Mouse (Mus musculus) spleen, postnatal 10 days (tissue): ENCODE results near the gene Tex29.
"Not testable (repeated sequence)": the region's sequence is repeated elsewhere in the genome, so short reads cannot be mapped to it uniquely, and the experiment has no call there.

Experiments
- DNase-seq, 2 experiments: peaks; one replicate each; pipeline ENCODE4 v3.0.0; 2021 to 2022; ENCODE audit warnings: low spot score in 2 of 2

Gene Tex29

DNA sequence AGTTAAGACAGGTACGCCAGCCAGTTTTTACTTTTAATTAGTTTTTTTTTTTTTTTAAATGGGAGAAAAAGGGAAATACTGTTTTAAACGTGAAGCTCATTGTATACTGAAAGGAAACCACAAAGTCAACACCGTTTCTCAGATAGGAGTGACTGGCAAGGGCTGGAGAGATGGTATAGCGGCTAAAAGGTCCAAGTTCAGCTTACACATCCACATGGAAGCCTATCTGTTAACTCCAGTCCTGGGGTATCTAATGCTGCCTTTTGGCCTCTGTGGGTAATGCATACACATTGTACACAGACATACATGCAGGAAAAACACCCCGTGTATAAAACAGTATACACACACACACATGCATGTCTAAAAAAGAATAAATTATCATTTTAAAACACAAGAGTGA, 8.3 kb upstream of the Tex29 start:
- DNase-seq: no peak

DNA sequence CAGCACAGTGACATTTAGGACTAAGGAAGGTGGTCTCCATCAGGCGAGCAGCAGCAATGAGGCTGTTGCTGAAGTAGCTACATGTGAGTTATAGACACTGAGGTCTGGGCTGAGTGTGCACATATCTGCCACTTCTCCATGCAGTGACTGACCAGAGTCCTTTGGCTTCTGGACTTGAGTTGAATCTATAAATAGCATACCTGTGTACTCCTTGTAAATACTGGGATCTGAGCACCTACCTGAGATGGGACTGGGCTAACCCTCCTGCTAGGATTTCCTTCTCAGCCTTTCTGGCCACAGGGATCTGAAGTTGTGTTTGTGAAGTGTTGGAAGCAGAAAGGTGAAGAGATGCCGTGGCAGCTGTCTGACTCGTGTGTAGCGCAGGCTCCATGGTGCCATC, 7.1 kb upstream of the Tex29 start:
- DNase-seq: no peak

DNA sequence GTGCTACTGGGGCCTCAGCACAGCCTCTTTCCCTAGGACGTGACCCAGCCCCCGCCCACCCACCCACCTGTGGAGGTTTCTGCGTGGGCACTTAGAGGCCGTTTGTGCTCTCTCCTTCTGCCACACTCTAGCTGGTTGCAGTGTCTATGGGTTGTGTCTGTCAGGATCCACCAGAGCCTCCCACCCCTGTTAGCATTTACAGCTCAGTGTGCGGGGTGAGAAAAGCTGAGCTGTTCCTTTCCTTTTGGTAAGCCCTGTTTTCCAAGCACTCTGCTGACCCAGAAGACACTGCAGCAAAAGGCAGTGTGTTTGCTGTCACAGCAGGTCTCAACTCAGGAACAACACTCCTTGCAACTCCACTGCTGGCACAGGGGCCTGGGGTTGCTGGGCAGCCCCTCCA, 6.1 kb upstream of the Tex29 start:
- no peak for DNase-seq

- no peak for DNase-seq
Measured at GRCm38 (mm10) chr8:11834691-11835090, 5.6 kb upstream of the Tex29 start.

DNA sequence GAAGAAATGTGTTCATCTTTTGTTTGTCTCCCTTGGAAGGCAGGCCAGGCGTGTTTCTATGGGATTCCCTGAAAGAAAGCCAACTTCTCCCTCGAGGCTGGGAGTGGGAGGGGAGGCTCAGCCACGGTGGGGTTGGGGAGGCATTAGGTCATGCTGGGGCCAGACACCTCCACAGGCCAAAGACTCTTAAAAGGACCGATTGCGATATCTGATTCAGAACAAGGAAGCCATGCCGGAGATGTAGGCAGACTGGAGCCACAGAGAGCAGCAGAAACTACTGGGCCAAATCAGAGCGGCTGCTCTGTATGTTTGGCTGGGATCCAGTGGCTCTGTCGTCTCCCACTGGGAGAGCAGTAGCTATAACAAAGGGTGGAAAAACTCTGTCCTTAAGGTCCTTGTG, 1.3 kb downstream of the Tex29 start:
- DNase-seq: no peak

GRCm38 (mm10) chr8:11842757-11843156, 2.5 kb downstream of the Tex29 start:
- DNase-seq: no peak

DNA sequence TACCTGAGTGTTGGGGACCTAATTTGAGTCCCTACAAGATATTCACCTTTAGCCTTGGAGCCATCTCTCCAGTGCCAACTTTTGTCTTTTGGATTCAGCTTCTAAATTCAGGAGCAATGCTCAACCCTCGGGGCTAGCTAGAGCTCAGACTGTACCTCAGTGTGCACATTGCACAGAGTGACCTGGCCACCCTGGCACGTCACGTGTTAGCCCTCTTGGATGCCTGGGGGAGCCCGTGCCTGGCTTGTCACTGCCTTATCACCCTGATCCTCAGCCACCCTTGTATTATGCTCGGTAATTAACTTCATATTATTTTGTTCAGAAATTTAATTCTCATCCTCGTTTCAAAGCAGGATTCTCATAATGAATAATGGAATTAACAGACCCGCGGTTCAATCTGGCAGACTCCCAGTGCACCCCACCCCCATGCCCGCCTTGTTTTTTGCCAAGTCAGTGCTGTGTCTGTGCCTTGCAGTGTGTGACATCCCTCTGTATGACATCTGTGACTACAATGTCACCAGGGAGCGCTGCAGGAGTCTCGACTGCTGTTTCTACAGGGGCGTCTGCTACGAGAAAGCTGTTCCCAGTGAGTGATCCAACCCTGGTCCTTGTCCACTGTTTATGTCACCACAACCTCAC, 3.5 kb downstream of the Tex29 start:
- DNase-seq: no peak

DNA sequence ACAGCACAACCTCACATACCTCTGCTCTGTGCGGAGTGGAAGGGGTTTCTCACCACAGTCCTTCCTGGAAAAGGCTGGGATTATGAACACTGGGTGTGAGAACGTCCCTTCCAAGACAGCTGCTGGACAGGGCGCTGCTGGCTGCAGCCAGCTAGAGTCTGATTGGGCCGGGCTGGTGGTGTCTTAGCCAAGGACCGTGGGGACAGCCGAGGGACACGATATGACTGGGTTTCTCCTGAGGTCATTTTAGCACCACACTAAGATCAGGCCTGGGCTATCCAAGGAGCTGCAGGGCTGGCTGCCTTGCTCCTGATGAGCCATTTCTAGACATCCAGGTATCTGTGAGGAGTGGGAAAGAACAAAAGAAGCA, 4.0 kb downstream of the Tex29 start:
- DNase-seq: no peak

GRCm38 (mm10) chr8:11846807-11847206, 6.5 kb downstream of the Tex29 start:
- DNase-seq: no peak

DNA sequence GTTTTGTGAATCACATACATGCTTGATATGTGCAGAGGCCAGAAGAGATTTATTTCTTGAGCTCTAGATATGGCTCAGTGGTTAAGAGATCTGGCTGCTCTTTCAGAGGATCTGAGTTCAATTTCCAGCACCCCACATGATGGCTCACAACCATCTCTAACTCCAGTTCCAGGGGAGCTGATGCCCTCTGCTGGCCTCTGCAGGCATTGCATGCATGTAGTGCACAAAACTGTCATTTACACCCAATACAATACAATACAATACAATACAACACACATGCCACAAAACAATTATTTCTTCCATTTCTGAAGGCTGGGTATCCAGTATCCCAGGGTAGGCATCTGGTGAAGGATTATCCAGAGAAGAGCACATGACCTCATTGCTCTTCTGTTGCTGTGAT, 27.6 kb downstream of the Tex29 start:
- no peak for DNase-seq

DNA sequence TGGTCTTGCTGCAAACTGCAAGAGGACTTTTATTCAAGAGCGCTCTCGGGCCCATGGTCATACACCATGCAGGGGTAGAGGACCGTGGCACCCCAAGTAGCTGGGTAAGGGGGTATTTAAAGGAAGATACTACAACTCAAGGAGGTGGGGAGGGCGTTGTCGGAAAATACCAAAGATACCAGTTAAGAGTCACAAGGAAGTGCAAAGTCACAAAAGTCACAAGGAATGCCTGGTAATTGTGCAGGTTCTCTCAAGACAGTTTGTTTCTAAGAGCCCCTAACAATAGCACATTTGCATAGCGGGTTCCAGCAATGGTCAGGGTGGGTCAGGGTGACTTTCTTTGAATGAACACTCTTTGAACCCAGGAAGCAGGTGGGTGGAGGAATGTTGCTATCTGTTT, 34.0 kb downstream of the Tex29 start:
- not testable (repeated sequence) for DNase-seq

DNA sequence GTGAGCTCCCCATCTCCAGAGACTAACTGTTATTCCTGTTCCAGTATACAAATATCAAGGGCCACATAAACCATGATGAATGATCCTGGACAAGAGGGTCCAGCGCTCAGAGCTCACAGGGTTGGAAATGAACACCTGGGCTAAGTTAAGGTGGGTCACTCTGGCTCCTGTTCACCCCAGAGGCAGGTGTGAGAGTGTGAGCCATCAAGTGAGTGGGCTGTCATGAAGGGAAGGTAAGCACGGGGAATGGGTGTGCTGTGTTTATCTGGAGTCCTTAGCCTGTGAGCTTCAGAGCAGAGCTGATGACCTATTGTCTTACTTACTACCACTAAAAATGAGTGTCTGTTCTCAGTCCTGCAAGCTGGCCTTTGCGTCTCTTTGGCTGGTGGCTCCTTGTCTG, 44.4 kb downstream of the Tex29 start:
- no peak for DNase-seq

- DNase-seq: no peak
Measured at GRCm38 (mm10) chr8:11885881-11886699, 45.8 kb downstream of the Tex29 start.

DNA sequence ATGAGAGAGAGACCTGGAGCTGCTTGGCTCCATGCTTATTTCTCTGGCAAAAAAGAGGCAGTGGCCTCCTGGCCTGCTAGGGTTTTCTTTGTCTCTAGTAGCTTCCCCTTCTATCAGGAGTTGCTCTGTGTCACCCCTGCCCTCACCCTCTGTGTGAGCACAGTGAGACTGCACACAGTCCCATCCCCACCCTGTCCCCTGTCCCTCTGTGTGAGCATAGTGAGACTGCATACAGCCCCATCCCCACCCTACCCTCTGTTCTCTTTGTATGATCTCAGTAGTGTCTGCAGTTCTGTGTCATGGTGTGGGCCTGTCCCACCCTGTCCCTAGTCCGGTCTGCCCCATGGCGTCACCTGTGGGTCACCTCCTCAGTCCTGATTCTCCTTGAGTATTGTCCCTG, 46.5 kb downstream of the Tex29 start:
- DNase-seq: no peak

GRCm38 (mm10) chr8:11889156-11890018, 49.1 kb downstream of the Tex29 start:
- DNase-seq: no peak

DNA sequence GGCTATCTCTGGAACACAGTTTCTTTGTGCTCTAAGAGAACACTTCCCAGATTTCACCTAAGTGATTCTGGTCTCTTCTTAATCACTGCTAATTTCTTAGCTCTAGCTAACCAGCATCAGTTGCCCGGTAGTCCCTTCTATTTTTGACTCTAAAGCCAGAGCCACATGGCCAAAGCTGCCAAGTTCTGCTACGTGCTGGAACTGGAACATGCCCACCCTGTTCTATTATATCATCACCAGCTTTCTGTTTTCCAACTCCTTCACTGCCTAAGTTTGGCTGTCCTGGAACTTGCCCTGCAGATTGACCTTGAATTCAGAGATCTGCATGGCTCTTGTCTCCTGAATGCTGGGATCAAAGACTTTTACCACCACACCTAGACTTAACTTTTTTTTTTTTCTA, 52.5 kb downstream of the Tex29 start:
- no peak for DNase-seq

DNA sequence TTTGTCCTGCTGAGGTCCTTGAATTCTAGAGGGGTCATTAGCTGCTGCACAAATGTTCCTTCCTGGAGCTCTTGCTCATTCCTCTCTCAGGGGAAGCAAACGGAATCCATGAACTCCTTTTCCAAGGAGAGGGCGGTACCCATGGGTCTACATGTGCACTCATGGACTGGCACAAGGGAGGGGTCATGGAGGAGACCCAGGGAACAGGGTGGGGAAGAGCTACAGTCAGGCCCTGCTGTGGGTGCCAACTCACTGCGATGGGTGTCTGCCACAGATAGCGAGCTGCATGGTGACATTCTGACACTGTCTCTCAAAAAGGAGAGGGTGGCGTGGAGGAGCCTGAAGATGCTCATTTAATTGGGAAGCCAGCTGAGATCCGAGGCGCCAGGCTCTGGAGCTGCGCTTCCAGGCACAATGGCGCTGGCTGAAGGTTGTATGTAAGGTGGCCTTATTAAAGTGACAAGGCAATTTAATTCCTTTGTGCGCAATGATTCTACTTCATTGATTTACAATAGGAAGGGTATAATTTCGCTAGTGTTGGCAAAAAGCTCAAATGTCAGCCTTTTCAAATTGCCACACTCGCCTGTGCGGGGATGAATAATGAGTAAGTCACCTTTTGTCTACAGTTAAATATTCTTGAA, 55.9 kb downstream of the Tex29 start:
- DNase-seq: no peak

- no peak for DNase-seq
Measured at GRCm38 (mm10) chr8:11896677-11897076, 56.4 kb downstream of the Tex29 start.

GRCm38 (mm10) chr8:11898814-11899213, 58.5 kb downstream of the Tex29 start:
- no peak for DNase-seq
